Mouse (Mus musculus) heart, embryonic 16.5 days (tissue): ENCODE results near the gene C1ql2. TPM values are rescaled to one million over a fixed set of nuclear protein-coding genes. Genes with fewer than 3 reads are reported as not detected.

Experiments used
- ATAC-seq: fragments of 200-750 bp; cut with Nextera tagmentation; replicated peaks from 2 replicates; pipeline ENCODE4 v1.8.0; 2017; ENCODE audit warnings: moderate number of reproducible peaks; ENCODE audit not compliant: insufficient read depth, low FRiP score; ENCODE audit errors: extremely low read depth
- H3K27ac ChIP-seq: fragments of 300-500 bp; sonication (generic); 2 replicates; pipeline ENCODE4 v1.5.1; 2014; ENCODE audit warnings: mild to moderate bottlenecking, low read length, control low read depth, moderate library complexity
- H3K27me3 ChIP-seq: fragments of 300-500 bp; sonication (generic); 2 replicates; pipeline ENCODE4 v1.6.1; 2014; ENCODE audit warnings: low read length, mixed read lengths; ENCODE audit not compliant: control insufficient read depth, insufficient read depth
- H3K36me3 ChIP-seq: fragments of 300-500 bp; sonication (generic); 2 replicates; pipeline ENCODE4 v1.6.1; 2014; ENCODE audit not compliant: control insufficient read depth, insufficient read depth
- H3K4me1 ChIP-seq: fragments of 300-500 bp; sonication (generic); 2 replicates; pipeline ENCODE4 v1.6.1; 2014; ENCODE audit warnings: low read length, mixed read lengths; ENCODE audit not compliant: control insufficient read depth, insufficient read depth
- H3K4me2 ChIP-seq: fragments of 300-500 bp; sonication (generic); 2 replicates; pipeline ENCODE4 v1.6.1; 2014; ENCODE audit warnings: low read depth, mild to moderate bottlenecking, control low read depth, low read length
- H3K4me3 ChIP-seq: fragments of 300-500 bp; sonication (generic); 2 replicates; pipeline ENCODE4 v1.5.1; 2014; ENCODE audit warnings: mild to moderate bottlenecking, control low read depth, low read length
- H3K9ac ChIP-seq: fragments of 300-500 bp; sonication (generic); 2 replicates; pipeline ENCODE4 v1.6.1; 2014; ENCODE audit warnings: low read length, control low read depth
- H3K9me3 ChIP-seq: fragments of 300-500 bp; sonication (generic); replicated peaks from 2 replicates; pipeline ENCODE4 v1.6.1; 2016; ENCODE audit warnings: low read length; ENCODE audit not compliant: control insufficient read depth
- WGBS: fragments of 180-500 bp; shearing (Covaris S2); extraction: QIAGEN DNeasy Blood & Tissue Kit; methylation state at CpG from one replicate; pipeline ENCODE4 v1.1.7; 2014; 5-methylcytosine and 5-hydroxymethylcytosine counted together
- polyA plus RNA-seq: library from polyadenylated mRNA; unstranded; fragments of >200 nt; fragmentation: Nextera tagmentation; extraction: Ambion mirVana; gene quantifications from 2 replicates; pipeline ENCODE4 v1.2.1, GENCODE M21; 2015

Gene C1ql2
- polyA plus RNA-seq: not detected in 2 replicates

- Histone ChIP-seq H3K27ac (no peak within 1 kb of the TSS), H3K4me1 (peaks cover 13% of the 10 kb centered on the region), H3K9me3 (no peaks in the 10 kb centered on the region), H3K4me2 (peak within 1 kb of the TSS; percentile 60), H3K4me3 (peak within 1 kb of the TSS; percentile 40), H3K36me3 (no peaks in the 10 kb centered on the region), H3K27me3 (peaks cover 86% of the 10 kb centered on the region), H3K9ac (no peak within 1 kb of the TSS)
- no peak for ATAC-seq
- WGBS: under 1% methylated on average over 63 of the region's 73 CpGs
Measured at GRCm38 (mm10) chr1:120340419-120341171, at the start of gene C1ql2. C1ql2 (plus strand) TSS chr1:120340582.

DNA sequence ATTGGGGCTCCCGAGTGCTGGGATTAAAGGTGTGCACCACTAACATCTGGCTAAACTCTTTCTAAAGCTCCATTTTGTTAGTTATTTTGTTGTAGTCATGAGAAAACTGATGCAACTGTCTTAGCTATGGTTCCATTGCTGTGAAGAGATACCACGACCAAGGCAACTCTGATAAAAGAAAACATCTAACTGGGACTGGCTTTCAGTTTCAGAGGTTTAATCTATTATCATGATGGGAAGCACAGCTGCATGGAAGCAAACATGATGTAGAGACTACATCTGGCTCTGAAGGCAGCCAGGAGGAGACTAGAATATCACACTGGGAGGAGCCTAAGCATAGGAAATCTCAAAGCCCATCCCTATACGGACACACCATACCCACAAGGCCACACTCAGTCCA is 48.7 kb upstream of the C1ql2 start:
- H3K36me3 ChIP-seq: no peaks in the 10 kb centered on the region
- no peaks in the 10 kb centered on the region for H3K4me1 ChIP-seq
- no peak overlapping the region for H3K9ac ChIP-seq
- H3K27me3 ChIP-seq: no peaks in the 10 kb centered on the region
- no peak overlapping the region for H3K27ac ChIP-seq
- H3K9me3 ChIP-seq: peaks cover 13% of the 10 kb centered on the region
- H3K4me2 ChIP-seq: no peak overlapping the region
- H3K4me3 ChIP-seq: no peak overlapping the region
- 79% methylated on average over 3 of the region's 3 CpGs for WGBS
- ATAC-seq: no peak

GRCm38 (mm10) chr1:120293803-120294202 is 46.6 kb upstream of the C1ql2 start:
- no peak overlapping the region for H3K4me3 ChIP-seq
- ATAC-seq: no peak
- no peak overlapping the region for H3K9ac ChIP-seq
- no peak overlapping the region for H3K27ac ChIP-seq
- no peaks in the 10 kb centered on the region for H3K4me1 ChIP-seq
- H3K36me3 ChIP-seq: no peaks in the 10 kb centered on the region
- H3K27me3 ChIP-seq: no peaks in the 10 kb centered on the region
- peaks cover 13% of the 10 kb centered on the region for H3K9me3 ChIP-seq
- H3K4me2 ChIP-seq: no peak overlapping the region
- WGBS: 46% methylated on average over 1 of the region's 1 CpGs

- ATAC-seq: no peak
- Histone ChIP-seq H3K9ac (no peak overlapping the region), H3K4me1 (no peaks in the 10 kb centered on the region), H3K27me3 (no peaks in the 10 kb centered on the region), H3K4me2 (no peak overlapping the region), H3K9me3 (peaks cover 15% of the 10 kb centered on the region), H3K36me3 (no peaks in the 10 kb centered on the region), H3K4me3 (no peak overlapping the region), H3K27ac (no peak overlapping the region)
- whole genome bisulfite sequencing: 84% methylated on average over 2 of the region's 2 CpGs
Measured at GRCm38 (mm10) chr1:120296936-120297335, 43.4 kb upstream of the C1ql2 start.

GRCm38 (mm10) chr1:120305801-120306200 is 34.6 kb upstream of the C1ql2 start:
- ATAC-seq: no peak

DNA sequence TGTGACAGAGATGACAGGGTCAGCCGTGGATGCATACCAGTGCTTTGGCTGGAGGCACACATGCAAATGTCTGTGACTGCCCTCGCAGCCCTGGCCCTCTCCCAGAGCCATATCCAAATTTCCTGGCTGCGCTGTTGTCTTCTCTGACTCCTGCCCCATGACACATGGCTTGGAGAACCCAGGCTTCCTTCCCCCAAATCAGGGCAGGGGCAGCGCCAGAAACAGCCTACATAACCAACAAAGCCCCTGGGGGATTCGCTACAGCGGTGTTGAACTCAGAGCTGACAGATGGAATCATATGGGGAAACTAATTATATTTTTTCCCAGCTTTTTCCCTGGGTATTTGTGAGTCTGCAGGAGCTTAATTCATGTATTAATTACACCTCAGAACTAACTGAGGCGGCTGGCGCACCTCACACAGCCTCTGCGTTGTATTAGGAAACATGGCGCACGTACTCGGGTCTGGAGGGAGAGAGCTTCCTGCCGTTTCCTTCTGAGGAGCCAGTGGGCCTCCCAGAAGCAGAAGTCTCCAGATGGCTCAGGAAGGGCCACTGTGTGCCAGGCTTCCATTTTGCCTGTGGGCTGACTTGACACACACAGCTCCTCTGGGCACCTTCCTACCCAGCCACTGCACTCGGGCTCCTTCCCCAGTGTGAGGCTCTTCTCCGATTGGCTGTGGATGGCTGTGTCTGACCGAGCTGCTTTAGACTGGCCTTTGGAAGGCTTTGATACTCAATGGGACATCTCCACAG is 18.9 kb upstream of the C1ql2 start:
- 86% methylated on average over 16 of the region's 16 CpGs for WGBS
- H3K27ac ChIP-seq: no peak overlapping the region
- ATAC-seq: no peak
- H3K4me3 ChIP-seq: no peak overlapping the region
- no peaks in the 10 kb centered on the region for H3K9me3 ChIP-seq
- no peaks in the 10 kb centered on the region for H3K27me3 ChIP-seq
- no peak overlapping the region for H3K4me2 ChIP-seq
- H3K36me3 ChIP-seq: no peaks in the 10 kb centered on the region
- H3K9ac ChIP-seq: no peak overlapping the region
- no peaks in the 10 kb centered on the region for H3K4me1 ChIP-seq

More at GRCm38 (mm10) chr1:120305801-120306200, 34.6 kb upstream of the C1ql2 start:
- Histone ChIP-seq H3K27ac (no peak overlapping the region), H3K9me3 (no peaks in the 10 kb centered on the region), H3K4me1 (no peaks in the 10 kb centered on the region), H3K4me3 (no peak overlapping the region), H3K36me3 (no peaks in the 10 kb centered on the region), H3K4me2 (no peak overlapping the region), H3K27me3 (no peaks in the 10 kb centered on the region), H3K9ac (no peak overlapping the region)
- WGBS: 41% methylated on average over 2 of the region's 2 CpGs

GRCm38 (mm10) chr1:120323131-120323561 is 17.2 kb upstream of the C1ql2 start:
- Histone ChIP-seq H3K27me3 (no peaks in the 10 kb centered on the region), H3K9me3 (no peaks in the 10 kb centered on the region), H3K4me3 (no peak overlapping the region), H3K9ac (no peak overlapping the region), H3K4me1 (no peaks in the 10 kb centered on the region), H3K4me2 (no peak overlapping the region), H3K36me3 (no peaks in the 10 kb centered on the region), H3K27ac (no peak overlapping the region)
- no peak for ATAC-seq
- WGBS: 83% methylated on average over 5 of the region's 5 CpGs

DNA sequence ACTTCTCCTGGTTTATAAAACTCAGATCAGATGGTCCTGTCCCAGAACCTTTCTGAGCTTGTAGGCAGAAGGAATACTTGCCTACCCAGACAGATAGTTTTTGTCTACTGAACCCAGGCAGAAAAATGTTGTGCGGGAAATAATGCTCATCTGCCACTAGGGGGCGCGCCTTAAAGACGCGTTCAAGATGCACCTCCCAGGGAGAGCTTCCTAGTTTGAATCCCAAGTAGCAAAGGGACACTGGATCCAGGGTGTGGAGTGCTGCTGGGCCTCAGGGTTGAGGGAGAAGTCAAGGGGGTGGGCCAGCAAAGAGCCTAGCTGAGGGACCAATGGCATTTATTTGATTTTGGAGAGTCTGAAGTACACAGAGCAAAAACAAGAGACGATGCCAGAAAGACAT is 12.7 kb upstream of the C1ql2 start:
- no peak overlapping the region for H3K4me3 ChIP-seq
- WGBS: 14% methylated on average over 6 of the region's 6 CpGs
- no peak overlapping the region for H3K9ac ChIP-seq
- peaks cover 5% of the 10 kb centered on the region; the same call in 1 of the 2 replicates for H3K27me3 ChIP-seq
- H3K4me1 ChIP-seq: no peaks in the 10 kb centered on the region
- H3K27ac ChIP-seq: no peak overlapping the region
- no peaks in the 10 kb centered on the region for H3K9me3 ChIP-seq
- ATAC-seq: no peak
- H3K36me3 ChIP-seq: no peaks in the 10 kb centered on the region
- H3K4me2 ChIP-seq: no peak overlapping the region

GRCm38 (mm10) chr1:120328212-120328611 is 12.2 kb upstream of the C1ql2 start:
- Histone ChIP-seq H3K4me3 (no peak overlapping the region), H3K4me2 (no peak overlapping the region), H3K4me1 (no peaks in the 10 kb centered on the region), H3K36me3 (no peaks in the 10 kb centered on the region), H3K9ac (no peak overlapping the region), H3K9me3 (no peaks in the 10 kb centered on the region), H3K27me3 (peaks cover 9% of the 10 kb centered on the region), H3K27ac (no peak overlapping the region)
- ATAC-seq: no peak
- WGBS: 31% methylated on average over 1 of the region's 1 CpGs
